Mouse (Mus musculus) neural tube, embryonic 14.5 days (tissue): Measurements from ENCODE around the gene Lrp2. TPM values are rescaled to one million over a fixed set of nuclear protein-coding genes. Genes with fewer than 3 reads are reported as not detected.

ENCODE experiments used
- ATAC-seq: fragments of 200-750 bp; cut with Nextera tagmentation; 2 replicates; pipeline ENCODE4 v1.8.0; 2017; ENCODE audit warnings: low read depth, mild to moderate bottlenecking, moderate TSS enrichment, moderate library complexity
- H3K27ac ChIP-seq: fragments of 300-500 bp; sonication (generic); 2 replicates; pipeline ENCODE4 v1.5.1; 2014; ENCODE audit warnings: low read depth, mild to moderate bottlenecking, control low read depth, low read length, moderate library complexity, mixed read lengths
- H3K27me3 ChIP-seq: fragments of 300-500 bp; sonication (generic); 2 replicates; pipeline ENCODE4 v1.6.1; 2014; ENCODE audit warnings: low read length; ENCODE audit not compliant: control insufficient read depth, insufficient read depth
- H3K36me3 ChIP-seq: fragments of 300-500 bp; sonication (generic); 2 replicates; pipeline ENCODE4 v1.6.1; 2014; ENCODE audit warnings: low read length, mixed read lengths; ENCODE audit not compliant: control insufficient read depth, insufficient read depth
- H3K4me1 ChIP-seq: fragments of 300-500 bp; sonication (generic); 2 replicates; pipeline ENCODE4 v1.6.1; 2014; ENCODE audit warnings: low read length; ENCODE audit not compliant: control insufficient read depth, insufficient read depth
- H3K4me2 ChIP-seq: fragments of 300-500 bp; sonication (generic); 2 replicates; pipeline ENCODE4 v1.6.1; 2014; ENCODE audit warnings: mild to moderate bottlenecking, low read depth, low read length, control low read depth
- H3K4me3 ChIP-seq: fragments of 300-500 bp; sonication (generic); 2 replicates; pipeline ENCODE4 v1.5.1; 2014; ENCODE audit warnings: low read depth, low read length, control low read depth, mixed read lengths
- H3K9ac ChIP-seq: fragments of 300-500 bp; sonication (generic); replicated peaks from 2 replicates; pipeline ENCODE4 v1.6.1; 2014; ENCODE audit warnings: low read depth, mild to moderate bottlenecking, control low read depth, low read length, mixed read lengths
- H3K9me3 ChIP-seq: fragments of 300-500 bp; sonication (generic); 2 replicates; pipeline ENCODE4 v1.6.1; 2016; ENCODE audit warnings: low read length; ENCODE audit not compliant: control insufficient read depth
- WGBS: fragments of 180-500 bp; shearing (Covaris S2); extraction: QIAGEN DNeasy Blood & Tissue Kit; methylation state at CpG from one replicate; pipeline ENCODE4 v1.1.7; 2014; 5-methylcytosine and 5-hydroxymethylcytosine counted together
- polyA plus RNA-seq: library from polyadenylated mRNA; unstranded; fragments of >200 nt; fragmentation: Nextera tagmentation; extraction: Ambion mirVana; gene quantifications from 2 replicates; pipeline ENCODE4 v1.2.1, GENCODE M21; 2014

Lrp2 gene
- polyA plus RNA-seq, 1 experiment from 2014 or later = 1.8 TPM

DNA sequence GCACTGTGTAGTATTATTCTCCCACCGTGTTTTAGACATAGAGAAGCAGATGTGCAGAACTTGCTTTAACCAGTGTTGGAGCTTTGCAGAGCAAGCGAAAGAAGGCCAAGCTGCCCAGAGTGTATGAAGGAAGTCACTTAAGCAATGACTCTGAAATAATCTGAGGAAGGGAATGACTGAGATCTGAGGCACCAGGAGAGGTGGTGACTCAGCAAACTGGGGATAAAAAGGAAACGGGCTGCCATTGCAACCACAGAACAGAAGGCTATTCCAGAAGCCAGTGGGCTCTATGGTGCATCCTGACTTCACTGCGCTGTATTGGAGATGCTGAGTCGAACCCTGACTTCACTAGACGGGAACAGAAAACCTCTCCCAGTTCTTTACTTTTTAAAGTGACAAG lies 10.9 kb downstream of the Lrp2 start:
- H3K27me3 ChIP-seq = no peaks in the 10 kb centered on the region
- H3K36me3 ChIP-seq = no peaks in the 10 kb centered on the region
- no peak overlapping the region for H3K4me3 ChIP-seq
- H3K27ac ChIP-seq = no peak overlapping the region
- no peaks in the 10 kb centered on the region for H3K9me3 ChIP-seq
- no peak for ATAC-seq
- no peak overlapping the region for H3K9ac ChIP-seq
- WGBS = 66% methylated on average over 6 of the region's 6 CpGs
- no peaks in the 10 kb centered on the region for H3K4me1 ChIP-seq
- no peak overlapping the region for H3K4me2 ChIP-seq

DNA sequence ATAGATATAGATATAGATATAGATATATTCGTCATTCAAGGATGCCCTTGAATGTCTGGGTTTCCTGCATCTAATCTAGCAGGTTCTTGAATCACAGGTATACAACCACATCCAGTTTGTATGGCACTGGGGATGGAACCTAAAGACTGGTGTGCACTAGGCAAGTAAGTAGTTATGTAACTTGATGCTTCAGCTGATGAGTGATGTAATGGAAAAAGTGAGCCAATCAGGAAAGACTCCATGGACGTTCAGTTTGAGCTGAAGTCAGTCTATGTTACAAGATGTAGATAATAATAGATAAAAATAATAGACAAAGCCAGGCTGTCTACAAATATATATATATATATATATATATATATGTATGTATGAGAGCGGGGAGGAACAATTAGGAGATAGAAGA lies 11.6 kb downstream of the Lrp2 start:
- WGBS = 79% methylated on average over 3 of the region's 3 CpGs
- no peak overlapping the region for H3K9ac ChIP-seq
- H3K9me3 ChIP-seq = no peaks in the 10 kb centered on the region
- no peaks in the 10 kb centered on the region for H3K27me3 ChIP-seq
- no peak for ATAC-seq
- no peak overlapping the region for H3K27ac ChIP-seq
- H3K4me1 ChIP-seq = no peaks in the 10 kb centered on the region
- H3K36me3 ChIP-seq = no peaks in the 10 kb centered on the region
- H3K4me2 ChIP-seq = no peak overlapping the region
- H3K4me3 ChIP-seq = no peak overlapping the region

DNA sequence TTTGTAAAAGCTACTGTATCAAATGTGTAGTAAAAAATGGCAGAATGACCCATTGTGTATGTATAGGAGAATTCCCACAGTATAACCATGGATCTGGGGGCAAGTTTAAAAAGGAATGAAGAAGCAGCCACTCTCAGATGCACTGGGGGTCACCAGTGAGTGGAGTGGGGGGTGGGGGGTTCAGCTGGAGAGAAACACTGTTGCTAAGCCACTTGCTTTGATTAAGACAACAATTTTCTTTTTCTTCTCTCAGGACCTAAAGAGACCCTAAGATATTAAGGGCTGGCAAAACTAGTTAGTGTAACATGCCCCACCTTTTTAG lies 12.2 kb downstream of the Lrp2 start:
- Histone ChIP-seq H3K27me3 (no peaks in the 10 kb centered on the region), H3K36me3 (no peaks in the 10 kb centered on the region), H3K9ac (no peak overlapping the region), H3K4me3 (no peak overlapping the region), H3K4me1 (no peaks in the 10 kb centered on the region), H3K9me3 (no peaks in the 10 kb centered on the region), H3K27ac (no peak overlapping the region), H3K4me2 (no peak overlapping the region)
- ATAC-seq = no peak

DNA sequence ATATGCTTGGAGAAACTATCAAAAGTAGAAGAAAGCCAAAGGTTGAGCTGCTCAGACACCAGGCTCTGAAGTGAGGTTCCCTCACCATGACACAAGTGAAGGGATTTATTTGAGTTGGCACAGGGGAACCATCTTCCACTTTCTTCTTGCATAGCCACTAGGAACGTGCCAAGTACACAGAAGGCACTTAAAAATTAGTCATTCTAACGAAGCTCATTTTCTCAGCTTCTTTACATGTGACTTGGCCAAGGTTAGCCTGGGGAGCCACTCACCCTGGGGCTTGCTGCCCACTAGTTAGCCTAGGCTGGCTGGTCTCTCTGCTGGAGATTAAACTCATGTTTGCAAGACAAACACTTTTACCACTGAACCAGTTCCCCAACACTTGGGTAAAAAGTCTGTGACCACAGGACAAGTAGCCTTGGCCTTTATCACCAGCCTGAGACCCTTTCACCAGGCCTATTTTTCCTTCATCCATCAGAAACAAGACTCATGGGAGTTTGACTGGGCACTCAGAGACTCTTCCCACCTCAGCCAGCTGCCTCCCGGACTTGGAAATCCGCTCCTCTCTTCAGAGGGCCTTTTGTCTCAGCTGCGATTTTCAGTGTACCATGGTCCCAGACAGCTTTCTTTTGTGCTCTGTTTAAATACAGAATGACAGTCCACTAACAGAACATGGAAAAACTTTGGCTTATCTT lies 12.7 kb downstream of the Lrp2 start:
- Histone ChIP-seq H3K36me3 (no peaks in the 10 kb centered on the region), H3K4me2 (no peak overlapping the region), H3K9ac (no peak overlapping the region), H3K4me1 (no peaks in the 10 kb centered on the region), H3K9me3 (no peaks in the 10 kb centered on the region), H3K27me3 (no peaks in the 10 kb centered on the region), H3K4me3 (no peak overlapping the region), H3K27ac (no peak overlapping the region)
- 45% methylated on average over 5 of the region's 5 CpGs for WGBS
- ATAC-seq = no peak

DNA sequence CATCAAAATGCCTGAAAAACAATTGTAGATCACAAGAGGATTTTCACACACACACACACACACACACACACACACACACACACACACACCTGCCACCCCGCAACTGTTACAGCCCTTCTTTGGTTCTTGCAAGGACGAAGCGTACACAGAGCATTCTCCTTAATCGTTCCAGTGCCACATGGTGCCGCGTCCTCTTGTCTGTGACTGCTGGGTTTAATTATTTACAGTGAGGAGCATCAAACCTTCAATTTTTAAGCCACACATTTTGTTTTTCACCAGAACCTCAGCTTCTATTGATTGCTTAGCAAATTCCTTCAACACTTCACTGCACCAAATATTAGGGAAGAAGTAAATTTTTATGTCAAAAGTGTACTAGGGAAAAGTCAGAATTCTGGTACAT lies 15.3 kb downstream of the Lrp2 start:
- no peak for ATAC-seq
- H3K4me2 ChIP-seq = no peak overlapping the region
- H3K4me1 ChIP-seq = no peaks in the 10 kb centered on the region
- no peak overlapping the region for H3K27ac ChIP-seq
- H3K9ac ChIP-seq = no peak overlapping the region
- no peaks in the 10 kb centered on the region for H3K27me3 ChIP-seq
- H3K9me3 ChIP-seq = no peaks in the 10 kb centered on the region
- WGBS = 54% methylated on average over 6 of the region's 6 CpGs
- H3K36me3 ChIP-seq = no peaks in the 10 kb centered on the region
- H3K4me3 ChIP-seq = no peak overlapping the region

- no peaks in the 10 kb centered on the region for H3K9me3 ChIP-seq
- H3K27ac ChIP-seq = no peak overlapping the region
- H3K4me2 ChIP-seq = no peak overlapping the region
- no peak overlapping the region for H3K9ac ChIP-seq
- no peaks in the 10 kb centered on the region for H3K4me1 ChIP-seq
- 72% methylated on average over 7 of the region's 7 CpGs for WGBS
- ATAC-seq = no peak
- no peaks in the 10 kb centered on the region for H3K36me3 ChIP-seq
- no peaks in the 10 kb centered on the region for H3K27me3 ChIP-seq
- H3K4me3 ChIP-seq = no peak overlapping the region
Observed at GRCm38 (mm10) chr2:69566281-69566680, 19.6 kb downstream of the Lrp2 start.

DNA sequence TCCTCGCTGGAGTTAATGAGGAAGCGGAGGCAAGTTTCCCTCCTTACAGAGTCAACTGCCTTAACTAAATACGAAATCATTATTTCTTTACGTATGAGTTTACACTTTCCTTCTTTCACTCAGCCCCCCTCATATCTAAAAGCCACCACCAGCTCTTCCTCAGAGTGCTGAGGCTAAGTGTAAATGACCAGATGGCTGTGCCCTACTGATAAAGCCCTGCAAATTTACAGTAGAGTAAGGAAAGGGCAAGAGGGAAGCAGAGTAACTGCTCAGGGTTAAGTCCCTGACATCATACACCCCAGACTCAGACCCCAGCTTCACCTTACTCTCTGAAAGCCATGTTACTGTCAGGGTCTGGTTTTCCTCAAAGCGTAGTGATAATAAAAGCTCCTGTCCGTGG lies 22.4 kb downstream of the Lrp2 start:
- ATAC-seq = no peak
- WGBS = 87% methylated on average over 6 of the region's 6 CpGs
- Histone ChIP-seq H3K9ac (no peak overlapping the region), H3K27ac (no peak overlapping the region), H3K4me3 (no peak overlapping the region), H3K27me3 (no peaks in the 10 kb centered on the region), H3K36me3 (no peaks in the 10 kb centered on the region), H3K4me1 (no peaks in the 10 kb centered on the region), H3K4me2 (no peak overlapping the region), H3K9me3 (no peaks in the 10 kb centered on the region)

GRCm38 (mm10) chr2:69562761-69563160 lies 23.1 kb downstream of the Lrp2 start:
- H3K4me1 ChIP-seq = no peaks in the 10 kb centered on the region
- H3K27ac ChIP-seq = no peak overlapping the region
- no peaks in the 10 kb centered on the region for H3K9me3 ChIP-seq
- H3K4me3 ChIP-seq = no peak overlapping the region
- no peaks in the 10 kb centered on the region for H3K27me3 ChIP-seq
- WGBS = 74% methylated on average over 5 of the region's 5 CpGs
- H3K4me2 ChIP-seq = no peak overlapping the region
- H3K36me3 ChIP-seq = no peaks in the 10 kb centered on the region
- no peak overlapping the region for H3K9ac ChIP-seq
- ATAC-seq = no peak

- Histone ChIP-seq H3K9me3 (no peaks in the 10 kb centered on the region), H3K9ac (no peak overlapping the region), H3K27ac (no peak overlapping the region), H3K36me3 (no peaks in the 10 kb centered on the region), H3K4me2 (no peak overlapping the region), H3K4me3 (no peak overlapping the region), H3K4me1 (no peaks in the 10 kb centered on the region), H3K27me3 (no peaks in the 10 kb centered on the region)
- WGBS = 26% methylated on average over 4 of the region's 4 CpGs
- no peak for ATAC-seq
Observed at GRCm38 (mm10) chr2:69560221-69560620, 25.6 kb downstream of the Lrp2 start.
